Mouse (Mus musculus) thymus, adult 2 months (tissue): ENCODE results near the gene Vsig10.

ENCODE experiments used
- CTCF ChIP-seq: fragments of 200-500 bp; IDR thresholded peaks from 2 replicates; pipeline ENCODE4 v1.5.1; 2012; ENCODE audit warnings: mild to moderate bottlenecking, control low read depth, low read length, moderate library complexity, borderline replicate concordance; ENCODE audit not compliant: control insufficient read depth, poor library complexity, insufficient read depth; ENCODE audit errors: extremely low read depth
- POLR2A ChIP-seq: fragments of 200-500 bp; IDR thresholded peaks from 2 replicates; pipeline ENCODE4 v1.6.1; 2012; ENCODE audit warnings: mild to moderate bottlenecking, low read length, control low read depth, moderate library complexity; ENCODE audit not compliant: control insufficient read depth, poor library complexity, insufficient read depth; ENCODE audit errors: extremely low read depth

DNA sequence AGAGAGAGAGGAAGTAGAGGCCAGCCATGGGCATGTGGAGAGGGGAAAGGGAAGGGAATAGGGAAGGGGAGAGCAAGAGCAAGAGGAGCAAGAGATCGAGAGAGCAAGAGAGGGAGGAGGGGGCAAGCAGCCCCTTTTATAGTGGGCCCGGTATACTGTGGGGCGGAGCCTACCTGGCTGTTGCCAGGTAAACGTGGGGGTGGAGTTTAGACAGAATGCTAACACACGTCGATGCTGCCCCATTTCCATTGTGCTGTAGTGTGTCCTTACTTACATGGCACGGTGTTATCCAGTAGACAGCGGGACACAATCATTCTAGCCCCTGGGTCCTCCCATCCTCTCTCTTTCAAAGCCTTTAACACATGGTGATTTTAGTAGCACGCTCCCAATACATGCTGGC, 80.4 kb downstream of the Vsig10 start:
- no peak for TF ChIP-seq CTCF
- no peak for TF ChIP-seq POLR2A
